Mouse (Mus musculus): ENCODE data around the gene AI597479. TPM values are rescaled to one million over a fixed set of nuclear protein-coding genes. Genes with fewer than 3 reads are reported as not detected.

The AI597479 gene
- polyA plus RNA-seq, 2 experiments, result 4.7 to 6.0 TPM

DNA sequence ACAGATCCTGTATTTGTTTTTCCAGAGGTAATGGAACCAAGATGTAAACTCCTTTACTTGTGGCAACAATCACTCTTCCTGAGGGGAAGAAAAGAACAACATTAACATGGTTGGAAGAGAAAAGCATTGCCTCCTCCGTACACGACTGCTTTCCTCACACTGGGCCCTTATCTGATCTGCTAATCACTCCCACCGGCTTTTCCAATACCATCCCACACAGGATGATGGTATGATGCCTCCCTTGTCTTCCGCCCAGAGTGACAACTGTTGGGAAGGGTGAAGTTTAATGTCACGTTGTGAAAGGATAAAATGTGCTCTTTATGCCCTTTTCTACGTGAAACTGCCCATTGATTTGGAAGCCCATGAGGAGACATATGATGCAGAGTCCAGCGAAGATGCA is 31.0 kb upstream of the AI597479 start:
- DNase-seq (ENCODE audit: low read depth in 3 of 3, low spot score in 3 of 3) (no peak), ATAC-seq (ENCODE audit: insufficient read depth) (no peak)
- no peaks in the 10 kb centered on the region; the same call in 1 of the 2 replicates for H3K36me3 ChIP-seq (replicated peaks; ENCODE audit: control insufficient read depth, insufficient read depth, low read depth)
- H3K27ac ChIP-seq, result no peak overlapping the region
- WGBS (ENCODE audit: insufficient replicate concordance), result 69% methylated on average over 7 of the region's 7 CpGs
- no peaks in the 10 kb centered on the region; a peak in 1 of 4 replicates for H3K4me1 ChIP-seq (replicated peaks; ENCODE audit: control insufficient read depth in 2 of 2, insufficient read depth in 2 of 2, low read length in 1 of 2)
- no peak overlapping the region for H3K4me3 ChIP-seq (ENCODE audit: insufficient read depth in 1 of 2, low read depth in 2 of 2, low read length in 2 of 2)
- H3K9ac ChIP-seq (replicated peaks), result no peak overlapping the region
- H3K9me3 ChIP-seq (ENCODE audit: control insufficient read depth, low read length), result no peaks in the 10 kb centered on the region
- no peaks in the 10 kb centered on the region for H3K27me3 ChIP-seq (ENCODE audit: control insufficient read depth, insufficient read depth, low read length)
- H3K4me2 ChIP-seq (ENCODE audit: low read depth), result no peak overlapping the region
- no peak for TF ChIP-seq EP300 (IDR thresholded peaks at IDR 0.05; ENCODE audit: low read depth)
- no peak for TF ChIP-seq CTCF (IDR thresholded peaks at IDR 0.05; ENCODE audit: low read depth)

GRCm38 (mm10) chr1:43070726-43071125 is 27.8 kb upstream of the AI597479 start:
- Histone ChIP-seq H3K27me3 (ENCODE audit: control insufficient read depth, insufficient read depth, low read length) (no peaks in the 10 kb centered on the region), H3K4me3 (ENCODE audit: insufficient read depth in 1 of 2, low read depth in 2 of 2, low read length in 2 of 2) (no peak overlapping the region), H3K27ac (no peak overlapping the region), H3K9ac (replicated peaks) (no peak overlapping the region), H3K4me2 (ENCODE audit: low read depth) (no peak overlapping the region), H3K9me3 (ENCODE audit: control insufficient read depth, low read length) (no peaks in the 10 kb centered on the region), H3K4me1 (replicated peaks; ENCODE audit: control insufficient read depth in 2 of 2, insufficient read depth in 2 of 2, low read length in 1 of 2) (no peaks in the 10 kb centered on the region; a peak in 1 of 4 replicates), H3K36me3 (replicated peaks; ENCODE audit: control insufficient read depth, insufficient read depth, low read depth) (no peaks in the 10 kb centered on the region)
- TF ChIP-seq CTCF (IDR thresholded peaks at IDR 0.05; ENCODE audit: low read depth), result no peak
- no peak for TF ChIP-seq EP300 (IDR thresholded peaks at IDR 0.05; ENCODE audit: low read depth)
- ATAC-seq (ENCODE audit: insufficient read depth) (no peak), DNase-seq (ENCODE audit: low read depth in 3 of 3, low spot score in 3 of 3) (no peak)
- 43% methylated on average over 5 of the region's 5 CpGs for WGBS (ENCODE audit: insufficient replicate concordance)

- no peaks in the 10 kb centered on the region for H3K9me3 ChIP-seq (ENCODE audit: control insufficient read depth, low read length)
- H3K27ac ChIP-seq, result no peak overlapping the region
- no peak overlapping the region for H3K4me2 ChIP-seq (ENCODE audit: low read depth)
- H3K4me3 ChIP-seq (ENCODE audit: insufficient read depth in 1 of 2, low read depth in 2 of 2, low read length in 2 of 2), result no peak overlapping the region
- no peaks in the 10 kb centered on the region; a peak in 1 of 4 replicates for H3K4me1 ChIP-seq (replicated peaks; ENCODE audit: control insufficient read depth in 2 of 2, insufficient read depth in 2 of 2, low read length in 1 of 2)
- 79% methylated on average over 8 of the region's 8 CpGs for WGBS (ENCODE audit: insufficient replicate concordance)
- no peaks in the 10 kb centered on the region for H3K36me3 ChIP-seq (replicated peaks; ENCODE audit: control insufficient read depth, insufficient read depth, low read depth)
- ATAC-seq (ENCODE audit: insufficient read depth) (no peak), DNase-seq (ENCODE audit: low read depth in 3 of 3, low spot score in 3 of 3) (no peak)
- H3K27me3 ChIP-seq (ENCODE audit: control insufficient read depth, insufficient read depth, low read length), result no peaks in the 10 kb centered on the region
- TF ChIP-seq EP300 (IDR thresholded peaks at IDR 0.05; ENCODE audit: low read depth), result no peak
- no peak for TF ChIP-seq CTCF (IDR thresholded peaks at IDR 0.05; ENCODE audit: low read depth)
- H3K9ac ChIP-seq (replicated peaks), result no peak overlapping the region
Measured at GRCm38 (mm10) chr1:43072028-43072427, 26.5 kb upstream of the AI597479 start.

DNA sequence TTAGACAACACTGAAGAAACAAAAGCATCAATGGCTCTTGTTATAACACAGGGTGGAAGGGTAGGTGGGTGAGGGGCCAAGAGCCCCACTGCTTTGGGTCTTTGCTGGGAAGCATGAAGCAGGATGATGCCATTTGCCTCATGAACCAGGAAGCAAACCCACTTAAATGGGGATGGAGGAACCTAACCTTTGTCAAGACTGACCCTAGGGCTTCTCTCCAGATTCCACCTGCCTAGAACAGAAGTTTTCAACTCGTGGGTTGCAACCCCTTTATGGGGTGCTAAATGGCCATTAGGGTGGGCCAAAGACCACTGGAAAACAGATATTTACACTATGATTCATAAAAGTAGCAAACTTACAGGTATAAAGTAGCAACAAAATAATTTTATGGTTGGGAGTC is 25.9 kb upstream of the AI597479 start:
- H3K4me3 ChIP-seq (ENCODE audit: insufficient read depth in 1 of 2, low read depth in 2 of 2, low read length in 2 of 2), result no peak overlapping the region
- no peak overlapping the region for H3K9ac ChIP-seq (replicated peaks)
- no peaks in the 10 kb centered on the region for H3K36me3 ChIP-seq (replicated peaks; ENCODE audit: control insufficient read depth, insufficient read depth, low read depth)
- no peaks in the 10 kb centered on the region for H3K27me3 ChIP-seq (ENCODE audit: control insufficient read depth, insufficient read depth, low read length)
- no peak for ATAC-seq (ENCODE audit: insufficient read depth)
- H3K4me1 ChIP-seq (replicated peaks; ENCODE audit: control insufficient read depth in 2 of 2, insufficient read depth in 2 of 2, low read length in 1 of 2), result no peaks in the 10 kb centered on the region; a peak in 1 of 4 replicates
- DNase-seq (ENCODE audit: low read depth in 3 of 3, low spot score in 3 of 3), result no peak
- H3K9me3 ChIP-seq (ENCODE audit: control insufficient read depth, low read length), result no peaks in the 10 kb centered on the region
- H3K4me2 ChIP-seq (ENCODE audit: low read depth), result no peak overlapping the region
- H3K27ac ChIP-seq, result no peak overlapping the region
- no peak for TF ChIP-seq CTCF (IDR thresholded peaks at IDR 0.05; ENCODE audit: low read depth)
- no peak for TF ChIP-seq EP300 (IDR thresholded peaks at IDR 0.05; ENCODE audit: low read depth)
- WGBS (ENCODE audit: insufficient replicate concordance), result 37% methylated on average over 1 of the region's 1 CpGs

- Histone ChIP-seq H3K27ac (no peak overlapping the region), H3K4me2 (ENCODE audit: low read depth) (no peak overlapping the region), H3K27me3 (ENCODE audit: control insufficient read depth, insufficient read depth, low read length) (no peaks in the 10 kb centered on the region), H3K4me3 (ENCODE audit: insufficient read depth in 1 of 2, low read depth in 2 of 2, low read length in 2 of 2) (no peak overlapping the region), H3K9ac (replicated peaks) (no peak overlapping the region), H3K4me1 (replicated peaks; ENCODE audit: control insufficient read depth in 2 of 2, insufficient read depth in 2 of 2, low read length in 1 of 2) (no peaks in the 10 kb centered on the region; a peak in 1 of 4 replicates), H3K9me3 (ENCODE audit: control insufficient read depth, low read length) (no peaks in the 10 kb centered on the region), H3K36me3 (replicated peaks; ENCODE audit: control insufficient read depth, insufficient read depth, low read depth) (no peaks in the 10 kb centered on the region)
- DNase-seq (ENCODE audit: low read depth in 3 of 3, low spot score in 3 of 3) (no peak), ATAC-seq (ENCODE audit: insufficient read depth) (no peak)
- no peak for TF ChIP-seq CTCF (IDR thresholded peaks at IDR 0.05; ENCODE audit: low read depth)
- no peak for TF ChIP-seq EP300 (IDR thresholded peaks at IDR 0.05; ENCODE audit: low read depth)
- WGBS (ENCODE audit: insufficient replicate concordance), result 92% methylated on average over 2 of the region's 2 CpGs
Measured at GRCm38 (mm10) chr1:43074791-43075190, 23.7 kb upstream of the AI597479 start.
